Mouse (Mus musculus) C2C12 (cell line): Measurements from ENCODE around the gene Kif16b.

ENCODE experiments used
- CEBPB ChIP-seq: IDR thresholded peaks from one replicate; pipeline ENCODE4 v1.6.1; 2011; ENCODE audit warnings: low read depth, mild to moderate bottlenecking, control low read depth, moderate library complexity
- CTCF ChIP-seq: IDR thresholded peaks from one replicate; pipeline ENCODE4 v1.5.1; 2011; ENCODE audit not compliant: control insufficient read depth, insufficient read depth, insufficient read length
- MAX ChIP-seq: IDR thresholded peaks from one replicate; pipeline ENCODE4 v1.6.1; 2011; ENCODE audit warnings: mild to moderate bottlenecking, control low read depth
- MYOD1 ChIP-seq: IDR thresholded peaks from one replicate; pipeline ENCODE4 v1.6.1; 2011; ENCODE audit warnings: low read depth; ENCODE audit not compliant: control insufficient read depth, insufficient read length
- USF1 ChIP-seq: IDR thresholded peaks from one replicate; pipeline ENCODE4 v1.6.1; 2011; ENCODE audit warnings: low read depth, mild to moderate bottlenecking, control low read depth, moderate library complexity

DNA sequence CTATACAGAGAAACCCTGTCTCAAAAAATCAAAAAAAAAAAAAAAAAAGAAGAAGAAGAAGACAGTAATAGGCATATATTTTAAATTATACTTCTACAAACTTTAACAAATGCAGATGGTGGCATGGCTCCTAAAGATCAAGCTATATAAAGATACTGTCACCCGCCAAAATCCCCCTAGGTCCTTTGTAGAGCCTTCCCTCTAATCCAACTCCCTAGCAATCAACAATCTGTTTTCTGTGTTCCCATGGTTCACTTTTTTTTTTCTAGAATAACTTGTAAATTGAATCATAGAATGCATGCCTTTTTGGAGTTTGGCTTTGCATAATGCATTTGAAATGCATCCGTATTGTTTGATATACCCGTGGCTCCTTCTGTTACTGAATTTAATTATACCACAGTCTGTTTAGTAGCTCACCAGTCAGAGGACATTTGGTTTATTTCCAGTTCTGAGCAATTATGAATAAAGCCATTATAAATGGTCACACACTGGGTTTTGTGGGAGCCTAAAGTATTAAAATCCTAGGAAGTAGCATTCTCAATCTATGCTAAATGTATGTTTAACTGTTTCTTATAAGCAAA, 9.6 kb upstream of the Kif16b start:
- TF ChIP-seq CTCF, result no peak
- TF ChIP-seq MYOD1, result no peak
- TF ChIP-seq USF1, result no peak
- TF ChIP-seq CEBPB, result no peak
- TF ChIP-seq MAX, result no peak
